In the genomic region with DNA sequence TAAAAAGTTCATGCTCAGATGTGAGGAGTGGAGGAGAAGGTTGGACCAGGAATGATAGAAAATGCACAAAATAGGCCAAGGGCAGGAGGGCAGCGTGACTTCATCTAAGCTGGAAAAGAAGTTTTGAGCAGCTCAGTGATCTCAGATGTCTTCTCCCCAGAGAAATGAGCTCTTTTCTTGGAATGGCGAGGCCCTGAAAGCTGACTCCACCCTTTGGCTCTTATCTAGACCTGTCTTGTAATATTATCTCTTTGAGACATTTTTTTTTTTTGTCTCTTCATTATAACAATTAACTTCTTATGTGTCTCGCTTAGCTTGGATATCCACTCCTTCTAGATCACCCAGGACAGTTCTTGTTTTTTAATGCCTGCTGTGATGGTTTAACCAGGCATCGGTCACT, we compare ENCODE assay signal across 29 mouse cellular contexts. TPM values are rescaled to one million over a fixed set of nuclear protein-coding genes. Genes with fewer than 3 reads are reported as not detected.
DNase-seq lines count a peak whose midpoint lies in the region; ATAC-seq and TF ChIP-seq lines count a peak whose summit lies in the region.
"Had no signal": no experiment of that assay in that cellular context is flagged by ENCODE, and none has a peak within 500 bp of the region (broad histone marks: within the 10 kb centered on the region; RNA-seq: fewer than 3 reads in every experiment).

No protein-coding gene starts in this region.

- peak overlapping the region; percentile 72 for H3K27ac ChIP-seq in gastrocnemius, adult 2 months
- no peak overlapping the region for H3K27ac ChIP-seq in MEL (ENCODE audit: control insufficient read depth, low read depth, low read length)
- H3K27ac ChIP-seq in liver, embryonic 11.5 days (ENCODE audit: low read depth, low read length) = peak overlapping the region; percentile 49
- H3K27ac ChIP-seq in liver, postnatal 0 days (ENCODE audit: low read depth) = no peak overlapping the region
- H3K27ac ChIP-seq: embryonic facial prominence, embryonic 12.5 days; hindbrain, postnatal 0 days; kidney, embryonic 15.5 days; left cerebral cortex, adult 2 months; limb, embryonic 15.5 days; macrophage had no signal

- intact Hi-C loops in gastrocnemius, adult 2 months (cut with DNase I) = no loop called here
- intact Hi-C loops in gastrocnemius, postnatal 36 days (cut with DNase I) = no loop called here

- H3K4me3 ChIP-seq in gastrocnemius, adult 2 months = no peak overlapping the region
- no peak overlapping the region for H3K4me3 ChIP-seq in MEL (ENCODE audit: control insufficient read depth in 1 of 2, insufficient read depth in 1 of 2, low read depth in 2 of 2, low read length in 2 of 2)
- no peak overlapping the region for H3K4me3 ChIP-seq in liver, embryonic 11.5 days (ENCODE audit: low read depth, low read length)
- H3K4me3 ChIP-seq in liver, postnatal 0 days (ENCODE audit: low read depth, low read length) = no peak overlapping the region
- H3K4me3 ChIP-seq: embryonic facial prominence, embryonic 12.5 days; heart, embryonic 12.5 days; kidney, embryonic 15.5 days; left cerebral cortex, adult 2 months; limb, embryonic 15.5 days had no signal

- TF ChIP-seq EP300 in MEL (IDR thresholded peaks at IDR 0.05; ENCODE audit: low read depth in 1 of 2, low read length in 2 of 2) = peak; percentile 6 to 39; a peak in 2 of 4 replicates
- no peak for TF ChIP-seq EP300 in liver, postnatal 0 days (IDR thresholded peaks at IDR 0.05; ENCODE audit: low read depth)

- H3K27me3 ChIP-seq in MEL (ENCODE audit: control insufficient read depth in 1 of 2, insufficient read depth in 2 of 2, low read length in 2 of 2) = no peaks in the 10 kb centered on the region
- no peaks in the 10 kb centered on the region for H3K27me3 ChIP-seq in liver, embryonic 11.5 days (replicated peaks; ENCODE audit: control insufficient read depth, insufficient read depth, low read length)
- no peaks in the 10 kb centered on the region for H3K27me3 ChIP-seq in liver, postnatal 0 days (ENCODE audit: insufficient read depth, low read length)
- H3K27me3 ChIP-seq: embryonic facial prominence, embryonic 12.5 days; heart, embryonic 12.5 days; kidney, embryonic 15.5 days; limb, embryonic 15.5 days had no signal

- H3K36me3 ChIP-seq in MEL (ENCODE audit: control insufficient read depth in 1 of 2, insufficient read depth in 2 of 2, low read length in 2 of 2) = peaks cover 0 to 12% of the 10 kb centered on the region in 2 experiments; a peak in 2 of 4 replicates
- H3K36me3 ChIP-seq in liver, embryonic 11.5 days (ENCODE audit: control insufficient read depth, insufficient read depth, low read length) = no peaks in the 10 kb centered on the region
- H3K36me3 ChIP-seq in liver, postnatal 0 days (replicated peaks; ENCODE audit: insufficient read depth, low read length) = no peaks in the 10 kb centered on the region
- H3K36me3 ChIP-seq: embryonic facial prominence, embryonic 12.5 days; heart, embryonic 12.5 days; kidney, embryonic 15.5 days; limb, embryonic 15.5 days had no signal

- H3K9ac ChIP-seq in MEL (ENCODE audit: control insufficient read depth, low read depth, low read length, poor library complexity, severe bottlenecking) = no peak overlapping the region
- H3K9ac ChIP-seq in liver, embryonic 11.5 days (ENCODE audit: low read depth, low read length) = no peak overlapping the region
- H3K9ac ChIP-seq in liver, postnatal 0 days (replicated peaks) = no peak overlapping the region
- H3K9ac ChIP-seq: embryonic facial prominence, embryonic 12.5 days; heart, embryonic 12.5 days; kidney, embryonic 15.5 days; limb, embryonic 15.5 days had no signal

- WGBS in liver, embryonic 11.5 days = 58% methylated on average over 4 of the region's 4 CpGs
- WGBS in liver, postnatal 0 days (ENCODE audit: insufficient replicate concordance) = 61% methylated on average over 4 of the region's 4 CpGs

- ATAC-seq in liver, embryonic 11.5 days (replicated peaks; ENCODE audit: low FRiP score) = peak; percentile 75
- ATAC-seq in liver, postnatal 0 days = no peak
- no peak for ATAC-seq in granulocyte monocyte progenitor cell, adult 5-6 weeks (replicated peaks; ENCODE audit: poor library complexity, severe bottlenecking)
- ATAC-seq: CD4-positive, CD25-positive, alpha-beta regulatory T cell, adult 4 months; forebrain, embryonic 14.5 days; hindbrain, postnatal 0 days; Patski had no signal

- no peak for TF ChIP-seq CTCF in gastrocnemius, adult 2 months (IDR thresholded peaks at IDR 0.05)
- TF ChIP-seq CTCF in MEL (IDR thresholded peaks at IDR 0.05 in 2 of 3, conservative IDR thresholded peaks at IDR 0.05 in 1 of 3; ENCODE audit: control insufficient read depth in 1 of 3, insufficient read depth in 1 of 3, low read depth in 2 of 3, low read length in 3 of 3, poor library complexity in 1 of 3, severe bottlenecking in 1 of 3) = no peak
- TF ChIP-seq CTCF in liver, postnatal 0 days (IDR thresholded peaks at IDR 0.05; ENCODE audit: low read depth) = no peak

- H3K4me1 ChIP-seq in MEL (ENCODE audit: control insufficient read depth in 1 of 2, insufficient read depth in 2 of 2, low read length in 2 of 2) = peaks cover 11 to 12% of the 10 kb centered on the region in 2 experiments
- peaks cover 18% of the 10 kb centered on the region for H3K4me1 ChIP-seq in liver, embryonic 11.5 days (replicated peaks; ENCODE audit: control insufficient read depth, insufficient read depth, low read length)
- H3K4me1 ChIP-seq in liver, postnatal 0 days (ENCODE audit: insufficient read depth) = peaks cover 20% of the 10 kb centered on the region

- TF ChIP-seq RAD21 in MEL (IDR thresholded peaks at IDR 0.05; ENCODE audit: low read depth, low read length) = no peak

- no peaks in the 10 kb centered on the region for H3K79me2 ChIP-seq in MEL (ENCODE audit: control insufficient read depth, insufficient read depth, low read length, poor library complexity)

- no peaks in the 10 kb centered on the region for H3K9me3 ChIP-seq in MEL (replicated peaks; ENCODE audit: insufficient read depth, low read length)
- no peaks in the 10 kb centered on the region for H3K9me3 ChIP-seq in liver, embryonic 11.5 days (ENCODE audit: control insufficient read depth, low read length)
- H3K9me3 ChIP-seq in liver, postnatal 0 days (ENCODE audit: low read length) = no peaks in the 10 kb centered on the region
- H3K9me3 ChIP-seq: embryonic facial prominence, embryonic 12.5 days; heart, embryonic 12.5 days; kidney, embryonic 15.5 days; limb, embryonic 15.5 days had no signal

- H3K4me2 ChIP-seq in liver, embryonic 11.5 days = peak overlapping the region; percentile 13
- peak overlapping the region; percentile 45 for H3K4me2 ChIP-seq in liver, postnatal 0 days (ENCODE audit: low read depth, low read length)
- H3K4me2 ChIP-seq: embryonic facial prominence, embryonic 12.5 days; heart, embryonic 12.5 days; kidney, embryonic 15.5 days; limb, embryonic 15.5 days; midbrain, embryonic 11.5 days had no signal

- DNase-seq in gastrocnemius, adult 2 months = no peak
- DNase-seq in gastrocnemius, postnatal 36 days = no peak
- peak; percentile 24 for DNase-seq in MEL (ENCODE audit: low read depth, low spot score)
- DNase-seq in liver, embryonic 11.5 days (ENCODE audit: low spot score) = no peak
- DNase-seq in liver, postnatal 0 days = no peak
- no peak for DNase-seq in spleen, postnatal 36 days (ENCODE audit: low spot score in 2 of 2)
- DNase-seq in layer of hippocampus, postnatal 10 days (ENCODE audit: low spot score in 2 of 2) = no peak
- DNase-seq: adrenal gland, postnatal 36 days; cerebellum, adult 18-20 months; cerebellum, postnatal 14 days; gastrocnemius, postnatal 14 days; heart, postnatal 10 days; kidney, adult 11 months; kidney, postnatal 36 days; layer of hippocampus, adult 9-11 months; left cerebral cortex, postnatal 4 days; right cerebral cortex, postnatal 4 days had no signal

- no peak for TF ChIP-seq POLR2A in MEL (IDR thresholded peaks at IDR 0.05; ENCODE audit: control insufficient read depth in 1 of 2, insufficient read depth in 1 of 2, low read depth in 1 of 2, low read length in 2 of 2, poor library complexity in 1 of 2)

TF ChIP-seq in MEL, 35 proteins besides CTCF, POLR2A, EP300 and RAD21:
- TF ChIP-seq CHD2 (IDR thresholded peaks at IDR 0.05; ENCODE audit: low read length) (no peak), MYC (IDR thresholded peaks at IDR 0.05; ENCODE audit: low read depth, low read length) (no peak), ZNF384 (IDR thresholded peaks at IDR 0.05; ENCODE audit: low read depth, low read length) (peak; percentile 89), UBTF (IDR thresholded peaks at IDR 0.05; ENCODE audit: borderline replicate concordance, insufficient read depth, low read depth, low read length) (no peak), POLR2AphosphoS2 (IDR thresholded peaks at IDR 0.05; ENCODE audit: low read length) (no peak), ZKSCAN1 (IDR thresholded peaks at IDR 0.05; ENCODE audit: low read depth, low read length) (no peak), GABPA (IDR thresholded peaks at IDR 0.05; ENCODE audit: low read depth, low read length) (no peak), MAFK (IDR thresholded peaks at IDR 0.05; ENCODE audit: borderline replicate concordance, low read depth, low read length) (no peak), ZC3H11A (IDR thresholded peaks at IDR 0.05; ENCODE audit: low read depth, low read length) (no peak), ETS1 (IDR thresholded peaks at IDR 0.05; ENCODE audit: low read depth, low read length) (no peak), GATA1 (IDR thresholded peaks at IDR 0.05; ENCODE audit: low read depth, low read length) (peak; percentile 72), CHD1 (IDR thresholded peaks at IDR 0.05; ENCODE audit: low read depth, low read length) (no peak), MXI1 (IDR thresholded peaks at IDR 0.05; ENCODE audit: low read depth, low read length) (no peak), SIN3A (IDR thresholded peaks at IDR 0.05; ENCODE audit: low read length) (0 out of 2 replicates have a peak, but pooled peaks have one; percentile 17), MAZ (IDR thresholded peaks at IDR 0.05; ENCODE audit: low read depth, low read length) (no peak), SMC3 (IDR thresholded peaks at IDR 0.05; ENCODE audit: low read depth, low read length) (no peak), MYB (IDR thresholded peaks at IDR 0.05; ENCODE audit: low read depth, low read length) (no peak)

RNA-seq across cellular contexts. Expression of a gene that starts 53.0 kb away (rescaled TPM):
- total RNA-seq in gastrocnemius, adult 2 months (2021) = 10 to 100 TPM; 20.4 to 30.3 TPM
- total RNA-seq in gastrocnemius, postnatal 36 days (2021) = 10 to 100 TPM; 20.7 to 25.7 TPM
- 18.0 and 31.8 TPM in 2 replicates for total RNA-seq in MEL (2012; rRNA removed)
- 100 to 1,000 TPM; 135 to 310 TPM for polyA plus RNA-seq in MEL (2012; ENCODE audit: insufficient read depth in 1 of 2, insufficient read length in 2 of 2, low read depth in 1 of 2, low replicate concordance in 2 of 2, missing spikeins in 1 of 2)
- polyA plus RNA-seq in liver, embryonic 11.5 days (2014; fragmentation: Nextera tagmentation; extraction: Ambion mirVana) = 22.0 and 22.5 TPM in 2 replicates
- 15.5 and 21.2 TPM in 2 replicates for polyA plus RNA-seq in liver, postnatal 0 days (2015; fragmentation: Nextera tagmentation; extraction: Ambion mirVana)
- 29.9 and 54.5 TPM in 2 replicates for total RNA-seq in granulocyte monocyte progenitor cell, adult 5-6 weeks (2014; fragmentation: Nextera tagmentation)
- 14.7 and 20.3 TPM in 2 replicates for total RNA-seq in granulocyte monocyte progenitor cell, adult 5-6 weeks (2017)
- total RNA-seq in layer of hippocampus, postnatal 10 days (2021) = 100 to 1,000 TPM; 166 to 197 TPM

Comparison
In these comparisons a context has a peak if more than half of its experiments do, and no peak if none do; other contexts are left out.
1. H3K27ac ChIP-seq: peak in gastrocnemius, adult 2 months (single experiment) and liver, embryonic 11.5 days (single experiment); none in MEL (single experiment) and liver, postnatal 0 days (single experiment).